Mouse (Mus musculus) erythroblast, embryonic 14.5 days (primary cell): Measurements from ENCODE around the gene Ugt1a7c.

Experiments used
- GATA1 ChIP-seq: IDR thresholded peaks from 2 replicates; pipeline ENCODE4 v1.6.1; 2012; ENCODE audit warnings: low read length, inconsistent platforms, mixed read lengths
- TAL1 ChIP-seq: IDR thresholded peaks from 3 replicates; pipeline ENCODE4 v1.6.1; 2012; ENCODE audit warnings: low read length, inconsistent platforms, mixed read lengths

- TF ChIP-seq GATA1 (no peak), TAL1 (no peak)
These were observed 153.8 kb downstream of the Ugt1a7c start for GRCm38 (mm10) chr1:88248658-88249057.
